Mouse (Mus musculus) liver, adult 2 months (tissue): Measurements from ENCODE around the gene Numb.

Experiments
- CTCF ChIP-seq: fragments of 200-500 bp; IDR thresholded peaks from 2 replicates; pipeline ENCODE4 v1.5.1; 2011; ENCODE audit warnings: low read depth, low read length, control low read depth
- POLR2A ChIP-seq: fragments of 200-500 bp; IDR thresholded peaks from 2 replicates; pipeline ENCODE4 v1.6.1; 2011; ENCODE audit warnings: low read length, control low read depth; ENCODE audit not compliant: insufficient read depth; ENCODE audit errors: extremely low read depth

DNA sequence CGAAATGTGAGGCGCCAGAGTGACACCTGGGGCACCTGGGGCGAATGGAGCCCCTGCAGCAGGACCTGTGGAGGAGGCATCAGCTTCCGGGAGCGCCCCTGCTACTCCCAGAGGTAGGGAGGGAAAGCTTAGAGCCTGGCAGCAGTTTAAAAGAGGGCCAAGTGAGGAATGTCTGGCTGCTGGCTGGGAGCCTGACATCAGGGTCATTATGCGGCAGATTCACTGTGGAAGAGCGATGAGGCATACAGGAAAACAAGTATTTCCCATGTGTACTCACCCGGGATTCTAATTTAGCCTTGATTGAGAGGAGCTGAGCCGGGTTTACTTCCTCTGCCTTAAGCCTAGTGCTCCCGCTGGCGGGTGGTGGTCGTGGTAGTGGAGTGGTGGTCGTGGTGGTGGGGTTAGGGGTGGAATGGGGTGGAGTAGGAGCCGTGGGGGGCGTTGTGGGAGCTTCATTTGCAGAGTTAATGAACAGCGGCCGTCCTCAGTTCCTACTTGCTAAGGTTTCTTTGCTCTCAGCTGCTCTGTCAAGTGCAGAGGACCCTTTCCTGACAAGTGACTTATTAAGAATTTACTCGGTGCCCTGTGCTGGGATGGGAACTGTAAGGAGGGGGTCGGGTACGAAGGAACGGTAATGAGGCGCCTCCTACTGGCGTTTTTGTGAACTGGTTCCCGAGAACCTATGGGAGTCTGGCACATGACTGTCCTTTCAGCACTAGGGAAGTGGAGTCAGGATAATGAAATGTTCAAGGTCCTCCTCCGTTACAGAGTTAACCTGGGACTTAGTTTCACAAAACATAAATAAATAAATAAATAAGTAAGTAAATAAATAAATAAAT, 151.1 kb downstream of the Numb start:
- no peak for TF ChIP-seq POLR2A
- peak; percentile 78 for TF ChIP-seq CTCF
